Mouse (Mus musculus) lung, postnatal 0 days (tissue): ENCODE measurements around the gene Ddx4.

Experiments used
- CTCF ChIP-seq: IDR thresholded peaks from 2 replicates; pipeline ENCODE4 v1.5.1; 2016; ENCODE audit warnings: antibody characterized with exemption, mild to moderate bottlenecking
- EP300 ChIP-seq: IDR thresholded peaks from 2 replicates; pipeline ENCODE4 v1.6.1; 2016; ENCODE audit warnings: antibody characterized with exemption, mild to moderate bottlenecking, control low read depth

GRCm38 (mm10) chr13:112644996-112645395 is 7.3 kb downstream of the Ddx4 start:
- TF ChIP-seq CTCF: no peak
- no peak for TF ChIP-seq EP300
